Mouse (Mus musculus): ENCODE results near the gene Phactr2.

Gene Phactr2

GRCm38 (mm10) chr10:13323806-13324411 lies 150.3 kb downstream of the Phactr2 start:
- DNase-seq: peak in 1 of 2 experiments; percentile 16

GRCm38 (mm10) chr10:13323139-13323805 lies 150.9 kb downstream of the Phactr2 start:
- no peak for DNase-seq

- DNase-seq: no peak
Measured at GRCm38 (mm10) chr10:13314999-13315398, 159.2 kb downstream of the Phactr2 start.

- DNase-seq: no peak
Measured at GRCm38 (mm10) chr10:13312576-13312975, 161.6 kb downstream of the Phactr2 start.

- no peak for DNase-seq
Measured at GRCm38 (mm10) chr10:13311612-13312011, 162.6 kb downstream of the Phactr2 start.

GRCm38 (mm10) chr10:13310075-13310474 lies 164.1 kb downstream of the Phactr2 start:
- no peak for DNase-seq

GRCm38 (mm10) chr10:13304641-13305241 lies 169.5 kb downstream of the Phactr2 start:
- no peak for DNase-seq

- DNase-seq: no peak
Measured at GRCm38 (mm10) chr10:13303271-13304265, 170.6 kb downstream of the Phactr2 start.

GRCm38 (mm10) chr10:13300601-13301000 lies 173.6 kb downstream of the Phactr2 start:
- no peak for DNase-seq

- no peak for DNase-seq
Measured at GRCm38 (mm10) chr10:13300196-13300595, 174.0 kb downstream of the Phactr2 start.

GRCm38 (mm10) chr10:13294886-13295285 lies 179.3 kb downstream of the Phactr2 start:
- no peak for DNase-seq

- no peak for DNase-seq
Measured at GRCm38 (mm10) chr10:13292026-13292425, 182.2 kb downstream of the Phactr2 start.

- no peak for DNase-seq
Measured at GRCm38 (mm10) chr10:13289252-13289961, 184.8 kb downstream of the Phactr2 start.

GRCm38 (mm10) chr10:13288296-13288695 lies 185.9 kb downstream of the Phactr2 start:
- no peak for DNase-seq

- DNase-seq: no peak
Measured at GRCm38 (mm10) chr10:13283441-13283840, 190.8 kb downstream of the Phactr2 start.

- DNase-seq: no peak
Measured at GRCm38 (mm10) chr10:13280298-13280853, 193.8 kb downstream of the Phactr2 start.

- no peak for DNase-seq
Measured at GRCm38 (mm10) chr10:13276298-13276697, 197.9 kb downstream of the Phactr2 start.

GRCm38 (mm10) chr10:13275152-13275551 lies 199.1 kb downstream of the Phactr2 start:
- DNase-seq: no peak

GRCm38 (mm10) chr10:13274699-13275098 lies 199.5 kb downstream of the Phactr2 start:
- no peak for DNase-seq

- DNase-seq: no peak
Measured at GRCm38 (mm10) chr10:13273756-13274155, 200.5 kb downstream of the Phactr2 start.

- DNase-seq: no peak
Measured at GRCm38 (mm10) chr10:13271716-13272115, 202.5 kb downstream of the Phactr2 start.

GRCm38 (mm10) chr10:13271099-13271498 lies 203.1 kb downstream of the Phactr2 start:
- no peak for DNase-seq

Measured in spleen, adult 18-20 months (tissue).